Mouse (Mus musculus) stomach, embryonic 16.5 days (tissue): Measurements from ENCODE around the gene Endou. TPM values are rescaled to one million over a fixed set of nuclear protein-coding genes. Genes with fewer than 3 reads are reported as not detected.

Experiments used
- ATAC-seq: fragments of 200-750 bp; cut with Nextera tagmentation; 2 replicates; pipeline ENCODE4 v1.8.0; 2017; ENCODE audit warnings: moderate number of reproducible peaks, moderate TSS enrichment; ENCODE audit not compliant: insufficient read depth, low FRiP score
- H3K27ac ChIP-seq: fragments of 300-500 bp; sonication (generic); 2 replicates; pipeline ENCODE4 v1.5.1; 2014; ENCODE audit warnings: low read length
- H3K27me3 ChIP-seq: fragments of 300-500 bp; sonication (generic); 2 replicates; pipeline ENCODE4 v1.6.1; 2014; ENCODE audit warnings: low read length, control low read depth, mixed read lengths; ENCODE audit not compliant: control insufficient read depth, insufficient read depth
- H3K36me3 ChIP-seq: fragments of 300-500 bp; sonication (generic); 2 replicates; pipeline ENCODE4 v1.6.1; 2014; ENCODE audit warnings: low read length; ENCODE audit not compliant: control insufficient read depth, insufficient read depth
- H3K4me1 ChIP-seq: fragments of 300-500 bp; sonication (generic); 2 replicates; pipeline ENCODE4 v1.6.1; 2014; ENCODE audit warnings: low read length, control low read depth, mixed read lengths; ENCODE audit not compliant: control insufficient read depth, insufficient read depth
- H3K4me2 ChIP-seq: fragments of 300-500 bp; sonication (generic); 2 replicates; pipeline ENCODE4 v1.6.1; 2014; ENCODE audit warnings: low read depth, low read length, mixed read lengths
- H3K4me3 ChIP-seq: fragments of 300-500 bp; sonication (generic); replicated peaks from 2 replicates; pipeline ENCODE4 v1.5.1; 2014; ENCODE audit warnings: mild to moderate bottlenecking, low read length
- H3K9ac ChIP-seq: fragments of 300-500 bp; sonication (generic); 2 replicates; pipeline ENCODE4 v1.6.1; 2014; ENCODE audit warnings: low read length
- H3K9me3 ChIP-seq: fragments of 300-500 bp; sonication (generic); replicated peaks from 2 replicates; pipeline ENCODE4 v1.6.1; 2016; ENCODE audit warnings: low read length, control low read depth; ENCODE audit not compliant: control insufficient read depth
- WGBS: fragments of 180-500 bp; shearing (Covaris S2); extraction: QIAGEN DNeasy Blood & Tissue Kit; methylation state at CpG from one replicate; pipeline ENCODE4 v1.1.7; 2014; 5-methylcytosine and 5-hydroxymethylcytosine counted together
- polyA plus RNA-seq: library from polyadenylated mRNA; unstranded; fragments of >200 nt; fragmentation: Nextera tagmentation; extraction: Ambion mirVana; gene quantifications from 2 replicates; pipeline ENCODE4 v1.2.1, GENCODE M21; 2015

Gene Endou
- polyA plus RNA-seq, 1 experiment from 2014 or later, result 6.4 TPM

- H3K36me3 ChIP-seq, result no peaks in the 10 kb centered on the region
Measured at GRCm38 (mm10) chr15:97749397-97749796, 18.3 kb upstream of the Endou start.

DNA sequence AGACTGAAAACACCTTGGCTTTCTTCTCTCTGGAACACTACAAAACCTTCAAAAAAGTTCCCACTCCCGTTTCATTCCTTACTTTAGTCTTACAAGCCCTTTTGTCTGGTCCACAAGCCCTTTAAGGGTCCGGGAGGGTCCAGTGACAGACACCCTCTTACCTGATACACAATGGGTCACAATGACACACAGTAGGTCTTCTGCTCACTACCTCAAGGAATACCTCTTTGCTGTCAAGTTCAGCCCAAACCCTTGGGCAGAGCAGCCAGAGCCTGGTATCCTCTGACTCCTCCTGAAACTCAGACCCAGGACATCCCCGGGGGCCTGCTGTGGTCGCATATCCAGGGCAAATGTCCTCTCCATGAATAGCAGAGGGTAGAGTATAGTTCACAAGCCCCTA is 17.8 kb upstream of the Endou start:
- Histone ChIP-seq H3K27ac (no peak overlapping the region), H3K9me3 (no peaks in the 10 kb centered on the region), H3K4me1 (peaks cover 12% of the 10 kb centered on the region), H3K27me3 (no peaks in the 10 kb centered on the region), H3K4me3 (no peak overlapping the region), H3K36me3 (no peaks in the 10 kb centered on the region), H3K4me2 (no peak overlapping the region), H3K9ac (no peak overlapping the region)
- no peak for ATAC-seq
- WGBS, result 86% methylated on average over 4 of the region's 4 CpGs

More at GRCm38 (mm10) chr15:97749397-97749796, 18.3 kb upstream of the Endou start:
- Histone ChIP-seq H3K27ac (no peak overlapping the region), H3K27me3 (no peaks in the 10 kb centered on the region), H3K9me3 (no peaks in the 10 kb centered on the region), H3K4me2 (no peak overlapping the region), H3K4me3 (no peak overlapping the region), H3K4me1 (peaks cover 12% of the 10 kb centered on the region), H3K9ac (no peak overlapping the region)
- WGBS, result 90% methylated on average over 9 of the region's 9 CpGs
- no peak for ATAC-seq

- Histone ChIP-seq H3K27ac (no peak overlapping the region), H3K4me1 (peaks cover 12% of the 10 kb centered on the region), H3K9me3 (no peaks in the 10 kb centered on the region), H3K9ac (no peak overlapping the region), H3K4me2 (no peak overlapping the region), H3K4me3 (no peak overlapping the region), H3K36me3 (no peaks in the 10 kb centered on the region), H3K27me3 (no peaks in the 10 kb centered on the region)
- WGBS, result 56% methylated on average over 10 of the region's 10 CpGs
- no peak for ATAC-seq
Measured at GRCm38 (mm10) chr15:97748309-97748708, 17.2 kb upstream of the Endou start.

- H3K27ac ChIP-seq, result no peak overlapping the region
- ATAC-seq, result no peak
- no peaks in the 10 kb centered on the region for H3K9me3 ChIP-seq
- H3K36me3 ChIP-seq, result no peaks in the 10 kb centered on the region
- 85% methylated on average over 4 of the region's 4 CpGs for WGBS
- H3K4me1 ChIP-seq, result peaks cover 12% of the 10 kb centered on the region
- no peak overlapping the region for H3K9ac ChIP-seq
- no peaks in the 10 kb centered on the region for H3K27me3 ChIP-seq
- H3K4me3 ChIP-seq, result no peak overlapping the region
- no peak overlapping the region for H3K4me2 ChIP-seq
Measured at GRCm38 (mm10) chr15:97747486-97747885, 16.3 kb upstream of the Endou start.

DNA sequence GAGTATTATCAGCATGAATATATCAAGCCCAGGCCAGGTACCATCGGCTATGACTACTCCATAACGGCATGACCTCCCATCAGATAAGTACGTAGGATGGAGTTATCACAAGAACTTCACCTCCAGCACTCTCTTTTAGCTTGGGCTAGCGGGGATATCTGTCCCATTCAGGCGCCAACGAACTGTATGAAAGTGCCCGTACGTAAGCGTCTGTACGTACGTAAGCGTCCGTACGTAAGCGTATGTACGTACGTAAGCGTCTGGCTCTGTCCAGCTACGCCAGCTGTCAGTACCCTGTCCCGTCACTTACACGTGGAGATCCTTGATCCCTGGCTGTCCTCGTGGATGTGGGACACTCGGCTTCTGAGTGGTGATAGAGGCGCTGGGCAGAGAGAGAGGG is 15.6 kb upstream of the Endou start:
- 91% methylated on average over 24 of the region's 24 CpGs for WGBS
- H3K4me2 ChIP-seq, result no peak overlapping the region
- H3K27ac ChIP-seq, result no peak overlapping the region
- H3K4me1 ChIP-seq, result peaks cover 12% of the 10 kb centered on the region
- H3K9ac ChIP-seq, result no peak overlapping the region
- no peak for ATAC-seq
- no peak overlapping the region for H3K4me3 ChIP-seq
- no peaks in the 10 kb centered on the region for H3K27me3 ChIP-seq
- no peaks in the 10 kb centered on the region for H3K9me3 ChIP-seq
- no peaks in the 10 kb centered on the region for H3K36me3 ChIP-seq

DNA sequence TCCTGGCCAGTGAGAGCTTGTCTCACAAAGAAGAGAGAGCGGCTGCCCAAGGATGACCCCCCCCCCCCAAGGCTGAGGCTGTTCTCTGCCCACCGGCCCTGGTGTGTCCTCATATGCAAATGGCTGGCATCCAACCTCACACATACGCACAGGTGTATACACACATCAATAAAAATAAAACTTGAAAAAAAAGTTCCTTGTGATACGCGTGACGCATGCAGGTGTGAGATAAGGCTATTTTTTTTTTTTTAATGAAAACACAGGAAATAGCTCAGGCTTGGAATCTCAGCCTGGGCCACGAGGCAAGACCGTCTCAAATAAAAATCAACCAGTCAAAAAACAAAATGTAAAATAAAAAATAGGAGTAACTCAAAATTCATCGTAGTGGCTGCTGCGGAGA is 15.1 kb upstream of the Endou start:
- Histone ChIP-seq H3K4me1 (peaks cover 12% of the 10 kb centered on the region), H3K4me2 (no peak overlapping the region), H3K9me3 (no peaks in the 10 kb centered on the region), H3K27ac (no peak overlapping the region), H3K27me3 (no peaks in the 10 kb centered on the region), H3K36me3 (no peaks in the 10 kb centered on the region), H3K9ac (no peak overlapping the region), H3K4me3 (no peak overlapping the region)
- ATAC-seq, result no peak
- 86% methylated on average over 10 of the region's 10 CpGs for WGBS

DNA sequence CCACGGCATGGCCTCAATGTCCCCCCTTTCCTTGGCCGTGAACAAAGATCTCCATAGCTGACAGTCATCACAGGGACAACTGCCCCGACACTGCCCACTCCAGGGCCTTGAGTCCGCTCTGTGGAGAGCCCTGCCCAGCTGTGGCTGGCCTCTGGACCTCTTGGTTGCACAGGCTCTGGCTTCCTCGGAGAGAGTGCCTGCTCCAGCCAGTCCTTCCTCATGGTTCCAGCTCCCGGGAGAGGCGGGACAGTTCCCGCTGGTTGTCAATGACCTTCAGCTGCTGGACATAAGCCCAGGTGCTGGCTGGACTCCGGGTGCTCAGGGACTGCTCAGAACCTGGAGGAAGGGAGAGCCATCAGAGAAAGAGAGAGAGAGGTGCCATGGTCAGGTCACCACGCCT is 14.2 kb upstream of the Endou start:
- H3K27me3 ChIP-seq, result no peaks in the 10 kb centered on the region

GRCm38 (mm10) chr15:97744930-97745329 is 13.8 kb upstream of the Endou start:
- no peaks in the 10 kb centered on the region for H3K36me3 ChIP-seq
- no peak overlapping the region for H3K9ac ChIP-seq
- peaks cover 4% of the 10 kb centered on the region; the same call in 1 of the 2 replicates for H3K4me1 ChIP-seq
- WGBS, result 53% methylated on average over 10 of the region's 10 CpGs
- peak; percentile 71 for ATAC-seq
- H3K9me3 ChIP-seq, result no peaks in the 10 kb centered on the region
- no peak overlapping the region for H3K4me2 ChIP-seq
- 0 out of 2 replicates have a peak overlapping the region, but pooled peaks have one; percentile 32 for H3K27ac ChIP-seq
- no peaks in the 10 kb centered on the region for H3K27me3 ChIP-seq
- H3K4me3 ChIP-seq, result no peak overlapping the region

More for the DNA sequence above, 14.2 kb upstream of the Endou start:
- Histone ChIP-seq H3K4me3 (no peak overlapping the region), H3K36me3 (no peaks in the 10 kb centered on the region), H3K9me3 (no peaks in the 10 kb centered on the region), H3K9ac (no peak overlapping the region), H3K4me2 (no peak overlapping the region), H3K27ac (peak overlapping the region; percentile 32; the same call in 1 of the 2 replicates), H3K4me1 (peaks cover 4% of the 10 kb centered on the region; the same call in 1 of the 2 replicates)
- ATAC-seq, result peak; percentile 9
- 54% methylated on average over 10 of the region's 10 CpGs for WGBS

- Histone ChIP-seq H3K27me3 (no peaks in the 10 kb centered on the region), H3K4me2 (no peak overlapping the region), H3K27ac (no peak overlapping the region), H3K36me3 (no peaks in the 10 kb centered on the region), H3K9me3 (no peaks in the 10 kb centered on the region), H3K4me3 (no peak overlapping the region), H3K4me1 (peaks cover 4% of the 10 kb centered on the region; the same call in 1 of the 2 replicates), H3K9ac (no peak overlapping the region)
- WGBS, result 62% methylated on average over 12 of the region's 12 CpGs
- ATAC-seq, result no peak
Measured at GRCm38 (mm10) chr15:97743961-97744525, 12.9 kb upstream of the Endou start.
